Mouse (Mus musculus): ENCODE measurements around the gene Fam198b. TPM values are rescaled to one million over a fixed set of nuclear protein-coding genes. Genes with fewer than 3 reads are reported as not detected.
A peak's percentile ranks its signal among the peaks of the same experiment; 100 is the strongest.

Gene Fam198b
- total RNA-seq, 1 experiment from 2014 or later: 0.55 TPM

- peak; percentile 58 for ATAC-seq (replicated peaks; ENCODE audit: low read depth, poor library complexity, severe bottlenecking)
Measured at GRCm38 (mm10) chr3:79970498-79970897, 86.2 kb downstream of the Fam198b start.

- ATAC-seq (replicated peaks; ENCODE audit: low read depth, poor library complexity, severe bottlenecking): no peak
Measured at GRCm38 (mm10) chr3:79971542-79971941, 87.2 kb downstream of the Fam198b start.

- ATAC-seq (replicated peaks; ENCODE audit: low read depth, poor library complexity, severe bottlenecking): no peak
Measured at GRCm38 (mm10) chr3:79976786-79977185, 92.5 kb downstream of the Fam198b start.

- peak; percentile 16; the same call in 1 of the 2 replicates for ATAC-seq (replicated peaks; ENCODE audit: low read depth, poor library complexity, severe bottlenecking)
Measured at GRCm38 (mm10) chr3:79977656-79978450, 93.5 kb downstream of the Fam198b start.

- ATAC-seq (replicated peaks; ENCODE audit: low read depth, poor library complexity, severe bottlenecking): peak; percentile 55
Measured at GRCm38 (mm10) chr3:79980714-79981113, 96.4 kb downstream of the Fam198b start.

GRCm38 (mm10) chr3:79983961-79984419 is 99.7 kb downstream of the Fam198b start:
- ATAC-seq (replicated peaks; ENCODE audit: low read depth, poor library complexity, severe bottlenecking): peak; percentile 75

- ATAC-seq (replicated peaks; ENCODE audit: low read depth, poor library complexity, severe bottlenecking): peak; percentile 76
Measured at GRCm38 (mm10) chr3:79984542-79984941, 100.2 kb downstream of the Fam198b start.

- ATAC-seq (replicated peaks; ENCODE audit: low read depth, poor library complexity, severe bottlenecking): no peak
Measured at GRCm38 (mm10) chr3:79989250-79989649, 104.9 kb downstream of the Fam198b start.

GRCm38 (mm10) chr3:79989911-79990310 is 105.6 kb downstream of the Fam198b start:
- ATAC-seq (replicated peaks; ENCODE audit: low read depth, poor library complexity, severe bottlenecking): no peak

- ATAC-seq (replicated peaks; ENCODE audit: low read depth, poor library complexity, severe bottlenecking): no peak
Measured at GRCm38 (mm10) chr3:79990480-79990879, 106.1 kb downstream of the Fam198b start.

GRCm38 (mm10) chr3:79994029-79994539 is 109.8 kb downstream of the Fam198b start:
- ATAC-seq (replicated peaks; ENCODE audit: low read depth, poor library complexity, severe bottlenecking): peak; percentile 93

- peak; percentile 80 for ATAC-seq (replicated peaks; ENCODE audit: low read depth, poor library complexity, severe bottlenecking)
Measured at GRCm38 (mm10) chr3:79995726-79996125, 111.4 kb downstream of the Fam198b start.

Other genes starting within 250 kb of the Fam198b start
- not detected in 2 replicates for gene Rxfp1, start 146.7 kb upstream of the Fam198b start, total RNA-seq (2017)
- 1.1 and 7.4 TPM in 2 replicates for gene Tmem144, start 31.8 kb upstream of the Fam198b start, total RNA-seq (2017)

All from common myeloid progenitor, adult 5-6 weeks (primary cell).